Mouse (Mus musculus): ENCODE data around the gene Engase.

Gene Engase

GRCm38 (mm10) chr11:118486881-118487772 is 10.5 kb downstream of the Engase start:
- no peak for DNase-seq (ENCODE audit: extremely low read depth, insufficient read length, low spot score)

GRCm38 (mm10) chr11:118488191-118488906 is 11.7 kb downstream of the Engase start:
- DNase-seq (ENCODE audit: extremely low read depth, insufficient read length, low spot score), result no peak

- DNase-seq (ENCODE audit: extremely low read depth, insufficient read length, low spot score), result no peak
Observed at GRCm38 (mm10) chr11:118488907-118489270, 12.3 kb downstream of the Engase start.

GRCm38 (mm10) chr11:118490566-118491218 is 14.1 kb downstream of the Engase start:
- peak; percentile 50 for DNase-seq (ENCODE audit: extremely low read depth, insufficient read length, low spot score)

GRCm38 (mm10) chr11:118491230-118491629 is 14.6 kb downstream of the Engase start:
- DNase-seq (ENCODE audit: extremely low read depth, insufficient read length, low spot score), result no peak

GRCm38 (mm10) chr11:118493458-118493857 is 16.8 kb downstream of the Engase start:
- no peak for DNase-seq (ENCODE audit: extremely low read depth, insufficient read length, low spot score)

GRCm38 (mm10) chr11:118494001-118494737 is 17.5 kb downstream of the Engase start:
- DNase-seq (ENCODE audit: extremely low read depth, insufficient read length, low spot score), result no peak

- no peak for DNase-seq (ENCODE audit: extremely low read depth, insufficient read length, low spot score)
Observed at GRCm38 (mm10) chr11:118495065-118495464, 18.4 kb downstream of the Engase start.

- no peak for DNase-seq (ENCODE audit: extremely low read depth, insufficient read length, low spot score)
Observed at GRCm38 (mm10) chr11:118496066-118496689, 19.5 kb downstream of the Engase start.

GRCm38 (mm10) chr11:118502990-118503389 is 26.4 kb downstream of the Engase start:
- no peak for DNase-seq (ENCODE audit: extremely low read depth, insufficient read length, low spot score)

GRCm38 (mm10) chr11:118503418-118504179 is 27.0 kb downstream of the Engase start:
- no peak for DNase-seq (ENCODE audit: extremely low read depth, insufficient read length, low spot score)

- no peak for DNase-seq (ENCODE audit: extremely low read depth, insufficient read length, low spot score)
Observed at GRCm38 (mm10) chr11:118504180-118504454, 27.5 kb downstream of the Engase start.

- DNase-seq (ENCODE audit: extremely low read depth, insufficient read length, low spot score), result no peak
Observed at GRCm38 (mm10) chr11:118507095-118507494, 30.5 kb downstream of the Engase start.

GRCm38 (mm10) chr11:118507904-118508303 is 31.3 kb downstream of the Engase start:
- DNase-seq (ENCODE audit: extremely low read depth, insufficient read length, low spot score), result peak; percentile 52

GRCm38 (mm10) chr11:118508341-118508740 is 31.7 kb downstream of the Engase start:
- no peak for DNase-seq (ENCODE audit: extremely low read depth, insufficient read length, low spot score)

- peak; percentile 84 for DNase-seq (ENCODE audit: extremely low read depth, insufficient read length, low spot score)
Observed at GRCm38 (mm10) chr11:118511851-118512250, 35.2 kb downstream of the Engase start.

GRCm38 (mm10) chr11:118512257-118512910 is 35.8 kb downstream of the Engase start:
- no peak for DNase-seq (ENCODE audit: extremely low read depth, insufficient read length, low spot score)

GRCm38 (mm10) chr11:118517924-118518323 is 41.3 kb downstream of the Engase start:
- DNase-seq (ENCODE audit: extremely low read depth, insufficient read length, low spot score), result peak; percentile 74

GRCm38 (mm10) chr11:118518743-118519142 is 42.1 kb downstream of the Engase start:
- peak; percentile 61 for DNase-seq (ENCODE audit: extremely low read depth, insufficient read length, low spot score)
